Mouse (Mus musculus) adrenal gland, adult 18-20 months (tissue): ENCODE measurements around the gene Fam126a. TPM values are rescaled to one million over a fixed set of nuclear protein-coding genes. Genes with fewer than 3 reads are reported as not detected.

Experiments
- DNase-seq, 2 experiments: peaks; one replicate each; pipeline ENCODE4 v3.0.0; 2021 to 2022; ENCODE audit warnings: low spot score in 2 of 2
- total RNA-seq, 2 experiments: library from RNA; stranded (reverse); gene quantifications; 1 replicate in 1 of 2; 2 replicates in 1 of 2; pipeline ENCODE4 v1.2.3; 2021

Fam126a gene
- total RNA-seq, 2 experiments from 2014 or later, result 51.9 to 156 TPM

GRCm38 (mm10) chr5:24041341-24041852, 10.9 kb upstream of the Fam126a start:
- no peak for DNase-seq

- no peak for DNase-seq
These were observed 10.1 kb upstream of the Fam126a start for GRCm38 (mm10) chr5:24040601-24041000.

GRCm38 (mm10) chr5:24039423-24039822, 8.9 kb upstream of the Fam126a start:
- no peak for DNase-seq

GRCm38 (mm10) chr5:24038819-24039218, 8.3 kb upstream of the Fam126a start:
- no peak for DNase-seq

- no peak for DNase-seq
These were observed 7.7 kb upstream of the Fam126a start for GRCm38 (mm10) chr5:24038190-24038589.

- no peak for DNase-seq
These were observed 6.2 kb upstream of the Fam126a start for GRCm38 (mm10) chr5:24036731-24037130.

GRCm38 (mm10) chr5:24034970-24035369, 4.5 kb upstream of the Fam126a start:
- no peak for DNase-seq

- DNase-seq, result no peak
These were observed 3.6 kb upstream of the Fam126a start for GRCm38 (mm10) chr5:24034091-24034490.

- DNase-seq, result peak in 1 of 2 experiments; percentile 43
These were observed 428 bp downstream of the Fam126a start for GRCm38 (mm10) chr5:24029946-24030578.

GRCm38 (mm10) chr5:24029331-24029771, 1.1 kb downstream of the Fam126a start:
- peak; percentile 39 to 49 for DNase-seq

- no peak for DNase-seq
These were observed 5.5 kb downstream of the Fam126a start for GRCm38 (mm10) chr5:24024957-24025356.

GRCm38 (mm10) chr5:24023226-24023625, 7.3 kb downstream of the Fam126a start:
- no peak for DNase-seq

- no peak for DNase-seq
These were observed 8.8 kb downstream of the Fam126a start for GRCm38 (mm10) chr5:24021683-24022082.

- DNase-seq, result no peak
These were observed 10.1 kb downstream of the Fam126a start for GRCm38 (mm10) chr5:24020380-24020779.

GRCm38 (mm10) chr5:24019341-24020185, 10.9 kb downstream of the Fam126a start:
- no peak for DNase-seq

GRCm38 (mm10) chr5:24018621-24019261, 11.7 kb downstream of the Fam126a start:
- DNase-seq, result no peak

GRCm38 (mm10) chr5:24016912-24017311, 13.6 kb downstream of the Fam126a start:
- no peak for DNase-seq

- DNase-seq, result no peak
These were observed 17.0 kb downstream of the Fam126a start for GRCm38 (mm10) chr5:24013338-24014003.

GRCm38 (mm10) chr5:23999083-23999671, 31.3 kb downstream of the Fam126a start:
- no peak for DNase-seq

- DNase-seq, result no peak
These were observed 34.5 kb downstream of the Fam126a start for GRCm38 (mm10) chr5:23995951-23996350.

- DNase-seq, result no peak
These were observed 35.6 kb downstream of the Fam126a start for GRCm38 (mm10) chr5:23994929-23995328.
